ENCODE assay signal across 24 mouse cellular contexts in the genomic region with DNA sequence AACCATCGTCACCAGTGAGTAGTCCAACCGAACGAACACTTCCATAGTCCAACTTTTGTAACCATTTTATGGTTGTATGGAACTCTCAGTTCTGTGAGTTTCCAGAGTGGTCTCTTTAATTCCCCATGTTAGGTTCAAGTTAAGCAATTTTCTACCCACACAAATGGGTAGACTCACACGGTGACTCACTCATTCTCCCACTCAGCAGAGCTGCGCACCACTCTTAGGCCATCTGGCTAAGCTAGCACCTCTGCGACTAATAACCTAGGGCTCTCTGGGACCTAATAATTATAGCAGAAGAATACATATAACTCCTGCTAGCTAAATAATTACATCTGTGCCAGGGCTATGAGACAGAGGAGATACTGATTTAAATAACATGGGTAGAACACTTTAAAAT. TPM values are rescaled to one million over a fixed set of nuclear protein-coding genes. Genes with fewer than 3 reads are reported as not detected.
DNase-seq lines count a peak whose midpoint lies in the region; TF ChIP-seq lines count a peak whose summit lies in the region.
"Had no signal": no experiment of that assay in that cellular context is flagged by ENCODE, and none has a peak within 500 bp of the region (broad histone marks: within the 10 kb centered on the region; RNA-seq: fewer than 3 reads in every experiment).

No protein-coding gene starts in this region.

- H3K4me3 ChIP-seq in layer of hippocampus, adult 2 months = no peak overlapping the region
- H3K4me3 ChIP-seq: embryonic facial prominence, embryonic 15.5 days; forebrain, embryonic 15.5 days; heart, embryonic 12.5 days; hindbrain, embryonic 10.5 days; limb, embryonic 10.5 days; liver, embryonic 15.5 days; lung, embryonic 15.5 days; megakaryocyte, embryonic 14.5 days; midbrain, embryonic 13.5 days had no signal

- peak; percentile 34 to 53 for DNase-seq in left cerebral cortex, adult 18-20 months (ENCODE audit: low spot score in 2 of 2)
- no peak for DNase-seq in left cerebral cortex, postnatal 10 days (ENCODE audit: extremely low spot score in 1 of 2, low spot score in 2 of 2)
- DNase-seq in 416B (ENCODE audit: low read depth) = peak; percentile 29
- peak; percentile 55 for DNase-seq in layer of hippocampus, adult 2 months (ENCODE audit: low spot score in 2 of 2)
- DNase-seq in left cerebral cortex, postnatal 36 days (ENCODE audit: low spot score in 2 of 2) = peak; percentile 26 to 44
- DNase-seq in adrenal gland, adult 2 months = no peak
- DNase-seq in c-Kit-positive CD71-positive TER-119-positive erythroid progenitor cells, embryonic 14.5 days (ENCODE audit: low spot score) = no peak
- DNase-seq: adrenal gland, postnatal 14 days; cerebellum, adult 9-10 months; gastrocnemius, postnatal 14 days; heart, adult 18-20 months; heart, postnatal 10 days; kidney, postnatal 36 days; liver; lung, postnatal 36 days had no signal

- peak overlapping the region; percentile 80 for H3K27ac ChIP-seq in layer of hippocampus, adult 2 months
- H3K27ac ChIP-seq: embryonic facial prominence, embryonic 15.5 days; forebrain, embryonic 15.5 days; hindbrain, embryonic 10.5 days; limb, embryonic 10.5 days; liver, embryonic 15.5 days; lung, embryonic 15.5 days; midbrain, embryonic 13.5 days had no signal

- no peak for TF ChIP-seq CTCF in layer of hippocampus, adult 2 months (conservative IDR thresholded peaks at IDR 0.05)

- intact Hi-C loops in left cerebral cortex, postnatal 10 days (cut with DNase I) = no loop called here
- intact Hi-C loops in left cerebral cortex, postnatal 36 days (cut with DNase I) = loop anchor here (5.0 kb wide), 1 partner anchor 169 kb away; no protein-coding TSS in a partner anchor

RNA-seq across cellular contexts. Expression of a gene that starts 14.7 kb away (rescaled TPM):
- 100 to 1,000 TPM; 105 to 108 TPM for total RNA-seq in left cerebral cortex, adult 18-20 months (2021)
- 100 to 1,000 TPM in 1 of 2 experiments, 10 to 100 TPM in 1; 89.8 to 108 TPM for total RNA-seq in left cerebral cortex, postnatal 10 days (2021)
- 100 to 1,000 TPM in 1 of 2 experiments, 10 to 100 TPM in 1; 89.3 to 102 TPM for total RNA-seq in layer of hippocampus, adult 2 months (2021)
- total RNA-seq in left cerebral cortex, postnatal 36 days (2021) = 100 to 1,000 TPM; 112 to 114 TPM
- total RNA-seq in adrenal gland, adult 2 months (2021) = 100 to 1,000 TPM; 149 to 180 TPM
- 40.2 and 58.2 TPM in 2 replicates for polyA plus RNA-seq in adrenal gland, adult 2 months (2012; rRNA removed)

Comparison
In these comparisons a context has a peak if more than half of its experiments do, and no peak if none do; other contexts are left out.
1. DNase-seq: peak in left cerebral cortex, adult 18-20 months (2 of 2), 416B (single experiment), layer of hippocampus, adult 2 months (2 of 2) and left cerebral cortex, postnatal 36 days (2 of 2); none in left cerebral cortex, postnatal 10 days (0 of 2), adrenal gland, adult 2 months (single experiment) and c-Kit-positive CD71-positive TER-119-positive erythroid progenitor cells, embryonic 14.5 days (single experiment).